Mouse (Mus musculus): ENCODE data around the gene Hapln4.

Hapln4 gene

DNA sequence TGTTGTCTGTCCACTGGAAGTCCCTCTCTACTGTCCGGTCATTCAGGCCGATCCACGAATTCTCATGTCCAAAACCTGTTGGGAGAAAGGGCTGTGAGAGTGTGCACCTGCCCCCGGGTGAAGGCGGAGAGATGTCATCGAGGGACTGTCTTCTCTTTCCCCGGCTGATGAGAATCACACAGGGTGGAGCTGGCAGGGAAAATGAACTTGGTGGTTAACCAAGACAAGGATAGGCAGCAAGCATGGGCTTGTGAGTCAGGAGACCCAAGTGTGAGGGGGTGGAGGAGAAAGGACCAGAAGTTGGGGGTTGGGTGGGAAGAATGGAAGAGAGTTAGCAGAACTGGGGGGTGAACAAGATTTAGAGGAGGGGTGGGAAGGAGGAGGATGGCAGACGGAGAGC, 17.0 kb downstream of the Hapln4 start:
- no peak for DNase-seq (ENCODE audit: low spot score)

DNA sequence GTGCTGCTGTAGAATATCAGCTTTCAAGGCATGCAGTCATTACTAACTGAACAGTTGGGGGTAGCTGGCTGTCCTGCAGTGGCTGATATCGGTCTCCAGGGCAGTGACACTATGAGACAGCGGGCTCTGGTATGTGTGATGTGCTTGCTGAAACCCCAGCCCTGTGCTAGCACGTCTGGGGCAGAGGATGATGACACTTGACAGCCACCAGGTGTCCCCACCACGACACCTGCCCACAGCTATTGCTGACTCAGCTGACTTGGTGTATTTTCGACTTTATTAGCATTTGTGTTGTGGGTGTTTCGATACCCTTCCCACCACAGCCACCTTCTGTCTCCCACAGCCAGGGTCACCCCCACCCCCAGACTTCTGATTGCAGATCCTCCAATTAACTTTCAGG, 21.2 kb downstream of the Hapln4 start:
- DNase-seq (ENCODE audit: low spot score), result peak; percentile 63

GRCm38 (mm10) chr8:70104922-70105321, 21.7 kb downstream of the Hapln4 start:
- DNase-seq (ENCODE audit: low spot score), result no peak

- DNase-seq (ENCODE audit: low spot score), result no peak
These were observed 27.2 kb downstream of the Hapln4 start for GRCm38 (mm10) chr8:70110451-70110850.

- no peak for DNase-seq (ENCODE audit: low spot score)
These were observed 28.0 kb downstream of the Hapln4 start for GRCm38 (mm10) chr8:70111192-70111795.

DNA sequence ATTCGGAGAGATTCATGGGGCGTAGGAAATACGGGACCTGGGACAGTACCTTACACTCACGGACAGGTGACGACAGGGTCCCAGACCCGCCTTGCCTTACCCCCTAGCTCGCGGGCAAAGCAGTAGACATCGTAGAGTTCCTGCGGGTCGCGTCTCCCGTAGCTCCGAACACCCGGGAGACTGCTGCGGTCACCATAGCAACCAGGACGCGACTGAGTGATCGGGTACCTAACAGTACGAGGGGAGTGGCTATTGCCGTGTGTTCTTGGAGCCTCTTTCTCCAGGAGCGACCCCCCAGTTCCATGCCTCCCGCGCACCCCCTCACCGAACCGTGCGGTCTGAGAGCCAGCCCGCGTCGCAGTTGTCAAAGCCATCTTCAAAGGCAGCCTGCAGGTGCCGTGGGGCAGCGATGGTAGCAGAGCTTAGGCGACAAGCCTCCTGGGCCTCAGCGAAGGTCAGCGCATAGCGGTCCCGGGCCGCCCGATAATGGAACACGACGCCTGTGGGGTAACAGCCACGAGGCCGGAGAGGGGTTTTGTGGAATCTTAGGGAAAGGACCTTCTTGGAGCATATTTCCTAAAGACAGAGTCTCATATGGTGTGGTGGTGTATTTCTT, 29.3 kb downstream of the Hapln4 start:
- no peak for DNase-seq (ENCODE audit: low spot score)

GRCm38 (mm10) chr8:70114488-70114887, 31.2 kb downstream of the Hapln4 start:
- no peak for DNase-seq (ENCODE audit: low spot score)

- no peak for DNase-seq (ENCODE audit: low spot score)
These were observed 31.6 kb downstream of the Hapln4 start for GRCm38 (mm10) chr8:70114892-70115291.

DNA sequence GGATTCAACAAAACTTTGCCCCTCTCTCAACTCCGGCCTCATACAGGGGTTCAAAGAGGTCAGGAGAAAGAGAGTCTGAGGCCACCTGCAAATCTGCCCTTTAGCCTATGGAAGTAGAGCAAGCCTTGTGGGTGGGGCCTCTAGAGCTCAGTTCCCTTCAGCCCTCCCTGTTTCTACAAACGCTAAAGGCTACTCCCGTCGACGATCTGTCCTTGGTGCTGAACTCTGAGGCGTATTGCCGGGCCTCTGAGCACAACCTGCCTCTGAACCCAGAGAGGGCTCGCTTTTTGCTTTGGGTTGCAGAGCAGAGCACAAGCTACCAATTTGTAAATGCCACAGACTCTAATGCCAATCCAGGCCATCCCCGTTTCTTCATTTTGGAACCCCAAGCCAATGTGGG, 34.4 kb downstream of the Hapln4 start:
- DNase-seq (ENCODE audit: low spot score), result no peak

DNA sequence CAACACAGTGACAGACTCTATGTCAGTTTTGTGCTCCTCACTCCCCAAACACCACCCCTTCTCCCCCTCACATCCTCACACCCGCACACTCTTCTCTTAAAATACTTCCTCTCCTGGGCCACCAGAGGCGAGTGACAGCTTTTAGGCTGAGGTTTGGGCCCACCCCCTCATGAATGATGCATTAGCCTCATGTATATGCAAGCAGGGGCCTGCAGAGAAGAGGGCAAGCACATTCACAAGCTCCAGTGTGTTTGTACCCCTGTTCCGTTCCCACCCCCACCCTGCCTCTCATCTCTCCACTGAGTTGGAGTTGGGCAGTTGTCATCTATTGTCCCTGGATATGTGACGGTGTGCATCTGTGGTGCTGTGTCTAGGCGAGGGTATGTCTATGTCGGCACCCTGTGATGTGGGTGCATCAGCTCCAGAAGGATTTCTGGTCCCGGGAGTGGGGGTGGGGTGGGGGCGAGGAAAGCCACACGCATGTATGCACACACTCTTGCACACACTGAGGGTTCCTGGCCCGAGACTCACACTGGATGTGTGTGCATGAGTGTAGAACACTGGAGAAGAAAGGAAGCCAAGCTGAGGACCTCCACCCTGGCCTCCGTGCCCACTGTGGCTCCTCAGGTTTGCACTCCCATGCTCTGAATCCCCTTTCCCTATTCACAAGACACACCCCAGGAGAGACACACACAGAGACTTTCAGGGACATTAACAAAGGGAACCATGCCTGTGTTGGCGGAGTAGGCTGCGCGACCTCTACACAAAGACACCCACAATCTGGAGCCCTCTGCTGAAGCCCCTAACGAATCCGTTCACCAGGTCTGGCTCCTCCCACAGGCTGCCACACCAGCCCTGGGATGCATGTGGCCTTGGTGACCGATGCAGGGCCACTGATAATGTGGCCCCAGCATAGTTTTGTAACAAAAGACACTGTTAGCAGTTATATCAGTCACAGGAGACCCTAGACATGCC, 35.8 kb downstream of the Hapln4 start:
- no peak for DNase-seq (ENCODE audit: low spot score)

DNA sequence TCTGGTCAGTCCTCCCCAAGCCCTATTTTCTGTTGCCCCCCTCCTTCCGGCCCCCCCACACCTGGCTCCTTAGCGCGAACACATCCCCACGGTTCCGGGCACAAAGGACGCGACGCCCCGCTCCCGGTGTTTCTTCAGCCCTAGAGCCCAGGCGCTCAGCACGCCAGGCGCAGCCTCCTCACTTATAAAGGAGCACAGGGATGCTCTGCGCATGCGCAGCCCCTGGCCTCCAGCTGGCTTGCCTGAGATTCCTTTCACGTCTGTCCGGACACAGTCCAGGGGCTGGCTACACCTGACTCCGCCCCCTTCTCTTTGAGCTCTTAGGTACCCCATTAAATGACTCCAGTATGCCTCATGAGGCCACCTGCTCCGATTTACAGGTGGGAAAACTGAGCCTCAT, 37.4 kb downstream of the Hapln4 start, which contains the start of gene Ncan:
Gene Ncan, minus strand, starts transcription at position 207 of the 400 bp plus-strand sequence.
- no peak for DNase-seq (ENCODE audit: low spot score)

DNA sequence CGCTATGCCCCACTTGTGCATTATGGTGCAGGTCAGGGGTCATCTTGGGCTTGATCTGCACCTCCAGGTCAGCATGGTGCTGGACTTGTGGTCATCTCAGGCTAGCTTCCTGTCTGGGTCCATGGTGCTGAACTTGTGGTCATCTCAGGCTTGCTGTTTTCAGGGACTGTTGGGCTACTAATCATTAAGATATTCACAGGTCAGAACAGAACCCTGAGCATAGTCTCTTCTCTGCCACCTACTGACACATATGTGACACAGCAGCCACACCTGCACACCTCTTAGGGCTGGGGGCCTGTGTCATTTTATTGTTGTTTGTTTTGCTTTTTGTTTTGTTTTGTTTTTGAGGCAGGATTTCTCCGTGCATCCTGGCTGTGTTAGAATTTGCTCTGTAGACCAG, 39.6 kb downstream of the Hapln4 start:
- no peak for DNase-seq (ENCODE audit: low spot score)

- no peak for DNase-seq (ENCODE audit: low spot score)
These were observed 41.7 kb downstream of the Hapln4 start for GRCm38 (mm10) chr8:70124992-70125391.

GRCm38 (mm10) chr8:70128435-70128834, 45.2 kb downstream of the Hapln4 start:
- no peak for DNase-seq (ENCODE audit: low spot score)

- no peak for DNase-seq (ENCODE audit: low spot score)
These were observed 46.2 kb downstream of the Hapln4 start for GRCm38 (mm10) chr8:70129309-70129952.

DNA sequence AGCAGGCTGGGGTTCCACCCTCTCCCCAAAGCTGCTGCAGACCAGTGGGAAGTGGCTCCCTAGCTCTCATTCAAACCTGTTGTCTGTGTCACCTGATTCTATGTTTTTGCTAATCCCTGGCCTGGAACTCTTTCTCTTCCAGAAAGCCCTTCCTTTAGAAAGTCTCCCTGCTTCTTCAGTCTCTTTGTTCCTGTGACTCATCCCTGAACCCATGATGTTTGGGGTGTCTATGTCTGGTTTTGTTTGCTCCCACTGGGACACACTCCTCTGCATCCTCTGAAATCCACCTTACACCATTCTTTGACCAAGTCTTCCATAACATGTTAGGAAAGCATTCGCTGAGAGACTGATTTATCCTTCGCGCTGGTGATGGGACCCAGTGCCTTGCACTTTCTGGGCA, 46.8 kb downstream of the Hapln4 start:
- no peak for DNase-seq (ENCODE audit: low spot score)

DNA sequence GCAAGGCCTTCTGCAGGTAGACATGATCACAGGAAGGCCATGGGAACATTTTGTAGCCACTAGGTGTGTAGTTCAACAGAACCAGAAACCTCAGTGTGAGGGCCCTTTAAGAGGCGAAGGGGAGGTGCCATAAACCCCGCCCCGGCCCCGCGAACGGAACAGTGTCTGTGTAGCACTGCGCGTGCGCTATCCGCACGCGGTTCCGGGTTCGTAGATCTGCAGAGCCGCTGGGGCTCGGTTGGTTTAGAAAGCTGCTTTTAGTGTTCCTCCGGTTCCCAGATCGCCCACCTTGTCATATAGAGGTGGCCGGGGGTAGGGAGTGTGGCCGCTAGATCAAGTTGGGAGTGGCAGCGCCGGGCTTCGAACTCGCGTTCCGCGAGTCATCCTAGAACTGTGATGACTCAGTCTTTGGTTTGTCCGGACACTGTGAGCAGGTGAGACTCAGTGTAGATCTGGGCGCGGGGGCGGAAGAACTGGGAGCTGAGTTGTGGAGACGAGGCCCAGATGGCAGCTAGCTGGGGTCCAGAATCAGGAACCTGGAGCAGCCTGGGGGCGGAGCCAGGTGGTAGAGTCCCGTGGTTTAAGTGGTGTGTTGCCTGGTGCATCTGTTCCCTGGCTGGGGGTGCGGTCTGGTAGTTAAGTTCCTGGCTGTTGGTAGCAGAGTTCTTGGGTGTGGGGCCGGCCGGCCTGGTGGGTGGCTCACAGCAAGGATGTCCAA, 48.1 kb downstream of the Hapln4 start, which contains the start of gene Nr2c2ap:
Gene Nr2c2ap, plus strand, starts transcription at position 168 of the 718 bp plus-strand sequence.
- peak; percentile 84 for DNase-seq (ENCODE audit: low spot score)

GRCm38 (mm10) chr8:70134086-70134485, 50.8 kb downstream of the Hapln4 start:
- no peak for DNase-seq (ENCODE audit: low spot score)

- no peak for DNase-seq (ENCODE audit: low spot score)
These were observed 51.7 kb downstream of the Hapln4 start for GRCm38 (mm10) chr8:70134931-70135330.

GRCm38 (mm10) chr8:70136591-70136990, 53.3 kb downstream of the Hapln4 start:
- DNase-seq (ENCODE audit: low spot score), result no peak

DNA sequence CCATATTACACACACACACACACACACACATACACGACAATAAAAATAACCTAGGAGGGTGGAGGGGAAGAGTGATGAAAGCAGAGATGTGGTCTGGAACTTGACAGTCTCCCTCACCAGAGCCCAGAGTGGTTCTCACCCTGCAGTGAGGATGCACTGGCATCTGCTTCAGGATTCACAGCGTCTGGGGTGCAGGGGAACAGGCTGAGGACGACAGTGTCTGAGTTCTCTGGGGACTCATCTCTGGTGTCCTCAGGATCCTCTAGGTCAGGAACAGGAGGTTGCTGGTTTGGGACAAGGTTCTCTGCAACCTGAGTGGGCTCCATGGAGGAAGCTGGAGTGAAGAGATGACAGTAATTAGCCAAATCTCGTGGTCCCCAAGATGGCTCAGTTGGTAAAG, 54.6 kb downstream of the Hapln4 start:
- no peak for DNase-seq (ENCODE audit: low spot score)

Data from T-cell, adult 2 months (primary cell).